Mouse (Mus musculus) cortical plate, adult 2 months (tissue): ENCODE data around the gene Kirrel3.

Source experiments
- CTCF ChIP-seq: fragments of 200-500 bp; IDR thresholded peaks from 2 replicates; pipeline ENCODE4 v1.5.1; 2011; ENCODE audit warnings: mild to moderate bottlenecking, control low read depth, low read length; ENCODE audit not compliant: insufficient read depth; ENCODE audit errors: extremely low read depth
- POLR2A ChIP-seq: fragments of 200-500 bp; IDR thresholded peaks from 2 replicates; pipeline ENCODE4 v1.6.1; 2011; ENCODE audit warnings: mild to moderate bottlenecking, low read length, control low read depth; ENCODE audit not compliant: insufficient read depth; ENCODE audit errors: extremely low read depth

- no peak for TF ChIP-seq CTCF
- TF ChIP-seq POLR2A = no peak
These were observed 489.6 kb downstream of the Kirrel3 start for GRCm38 (mm10) chr9:34975245-34975644.
